Mouse (Mus musculus): ENCODE measurements around the gene Tpte.

- TF ChIP-seq CTCF (IDR thresholded peaks at IDR 0.05; ENCODE audit: control insufficient read depth, insufficient read depth, insufficient read length): no peak
- TF ChIP-seq MYOG (IDR thresholded peaks at IDR 0.05; ENCODE audit: control insufficient read depth, extremely low read depth, insufficient read length): no peak
- TF ChIP-seq USF1 (IDR thresholded peaks at IDR 0.05; ENCODE audit: low read depth): no peak
- TF ChIP-seq MAX (IDR thresholded peaks at IDR 0.05): no peak
- no peak for TF ChIP-seq MYOD1 (IDR thresholded peaks at IDR 0.05; ENCODE audit: control insufficient read depth, insufficient read length, low read depth)
- TF ChIP-seq CEBPB (IDR thresholded peaks at IDR 0.05; ENCODE audit: low read depth): no peak
- TF ChIP-seq FOSL1 (IDR thresholded peaks at IDR 0.05; ENCODE audit: insufficient read depth, low read length, poor library complexity, severe bottlenecking): no peak
Measured at GRCm38 (mm10) chr8:22390766-22391463, 107.7 kb downstream of the Tpte start.

Data from C2C12 (cell line).